Mouse (Mus musculus): ENCODE data around the gene Calm3.
"Not testable (repeated sequence)": the region's sequence is repeated elsewhere in the genome, so short reads cannot be mapped to it uniquely, and the experiment has no call there.

Calm3 gene

GRCm38 (mm10) chr7:16924037-16924834, at the start of gene Calm3:
Gene Calm3 (minus strand): TSS chr7:16924114.
- peak; percentile 99 to 100 for DNase-seq (ENCODE audit: low spot score in 2 of 2)

- DNase-seq (ENCODE audit: low spot score in 2 of 2), result no peak
These were observed 47.2 kb upstream of the Calm3 start for GRCm38 (mm10) chr7:16971160-16971559.

- DNase-seq (ENCODE audit: low spot score in 2 of 2), result no peak
These were observed 44.5 kb upstream of the Calm3 start for GRCm38 (mm10) chr7:16968414-16968813.

GRCm38 (mm10) chr7:16961678-16962077, 37.8 kb upstream of the Calm3 start:
- no peak for DNase-seq (ENCODE audit: low spot score in 2 of 2)

- peak; percentile 95 to 97 for DNase-seq (ENCODE audit: low spot score in 2 of 2)
These were observed 35.7 kb upstream of the Calm3 start, which contains the start of gene Pnmal1 for GRCm38 (mm10) chr7:16959539-16960187. Gene Pnmal1 (plus strand): TSS chr7:16959679.

- DNase-seq (ENCODE audit: low spot score in 2 of 2), result peak; percentile 67 to 79
These were observed 32.7 kb upstream of the Calm3 start for GRCm38 (mm10) chr7:16956410-16957265.

- no peak for DNase-seq (ENCODE audit: low spot score in 2 of 2)
These were observed 31.8 kb upstream of the Calm3 start for GRCm38 (mm10) chr7:16955712-16956111.

GRCm38 (mm10) chr7:16953776-16954175, 29.9 kb upstream of the Calm3 start:
- DNase-seq (ENCODE audit: low spot score in 2 of 2), result not testable (repeated sequence)

GRCm38 (mm10) chr7:16950861-16951635, 27.1 kb upstream of the Calm3 start:
- peak; percentile 83 to 88 for DNase-seq (ENCODE audit: low spot score in 2 of 2)

GRCm38 (mm10) chr7:16949908-16950841, 26.3 kb upstream of the Calm3 start:
- peak; percentile 89 to 92 for DNase-seq (ENCODE audit: low spot score in 2 of 2)

GRCm38 (mm10) chr7:16948923-16949458, 25.1 kb upstream of the Calm3 start:
- DNase-seq (ENCODE audit: low spot score in 2 of 2), result no peak

GRCm38 (mm10) chr7:16947959-16948361, 24.0 kb upstream of the Calm3 start:
- no peak for DNase-seq (ENCODE audit: low spot score in 2 of 2)

GRCm38 (mm10) chr7:16947349-16947895, 23.5 kb upstream of the Calm3 start:
- DNase-seq (ENCODE audit: low spot score in 2 of 2), result peak in 1 of 2 experiments; percentile 58

- DNase-seq (ENCODE audit: low spot score in 2 of 2), result no peak
These were observed 22.8 kb upstream of the Calm3 start for GRCm38 (mm10) chr7:16946441-16947348.

- DNase-seq (ENCODE audit: low spot score in 2 of 2), result no peak
These were observed 21.5 kb upstream of the Calm3 start for GRCm38 (mm10) chr7:16945419-16945818.

GRCm38 (mm10) chr7:16944808-16945315, 20.9 kb upstream of the Calm3 start:
- DNase-seq (ENCODE audit: low spot score in 2 of 2), result peak in 1 of 2 experiments; percentile 33

- peak; percentile 84 to 86 for DNase-seq (ENCODE audit: low spot score in 2 of 2)
These were observed 20.3 kb upstream of the Calm3 start, which contains the start of gene Pnmal2 for GRCm38 (mm10) chr7:16944061-16944807. Gene Pnmal2 (plus strand): TSS chr7:16944682.
